Mouse (Mus musculus) layer of hippocampus, adult 6 months (tissue): ENCODE results near the gene Cd55b. TPM values are rescaled to one million over a fixed set of nuclear protein-coding genes. Genes with fewer than 3 reads are reported as not detected.

ENCODE experiments used
- long read RNA-seq, 2 experiments: library from polyadenylated mRNA; unstranded; transcript quantifications; one replicate each; pipeline ENCODE4 v2.0.0; 2019 to 2020
- polyA plus RNA-seq: library from polyadenylated mRNA; unstranded; fragments of <200 nt; fragmentation: Nextera tagmentation; gene quantifications from 2 replicates; pipeline ENCODE4 v1.2.3, GENCODE M21; 2021

Cd55b gene
- polyA plus RNA-seq, result not detected in 2 replicates
- long read RNA-seq, experiment 1, result 0 reads
- long read RNA-seq, experiment 2, result 0 reads

DNA sequence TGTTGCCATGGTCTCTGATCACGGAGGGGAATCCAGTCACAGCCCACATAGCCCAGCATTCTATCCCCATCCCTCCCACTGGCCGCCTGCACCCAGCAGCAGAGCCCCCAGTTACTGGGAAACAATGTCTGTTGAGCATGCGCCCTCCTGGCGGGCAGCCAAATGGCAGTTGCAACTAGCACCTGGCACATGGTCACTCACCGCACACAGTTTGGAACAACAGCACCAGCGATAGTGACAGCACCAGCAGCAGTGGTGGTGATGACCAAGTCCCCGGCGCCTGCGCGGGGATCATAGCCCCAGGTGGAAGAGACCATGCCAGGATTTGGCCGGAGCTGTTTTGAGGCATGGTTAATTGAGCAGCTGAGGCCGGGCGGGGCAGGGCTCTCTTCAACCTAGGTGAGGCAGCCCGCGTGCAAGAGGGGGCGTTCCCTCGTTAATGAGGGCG, at the start of gene Cd55b:
Gene Cd55b (minus strand): TSS at position 346 of the 448 bp plus-strand sequence.

DNA sequence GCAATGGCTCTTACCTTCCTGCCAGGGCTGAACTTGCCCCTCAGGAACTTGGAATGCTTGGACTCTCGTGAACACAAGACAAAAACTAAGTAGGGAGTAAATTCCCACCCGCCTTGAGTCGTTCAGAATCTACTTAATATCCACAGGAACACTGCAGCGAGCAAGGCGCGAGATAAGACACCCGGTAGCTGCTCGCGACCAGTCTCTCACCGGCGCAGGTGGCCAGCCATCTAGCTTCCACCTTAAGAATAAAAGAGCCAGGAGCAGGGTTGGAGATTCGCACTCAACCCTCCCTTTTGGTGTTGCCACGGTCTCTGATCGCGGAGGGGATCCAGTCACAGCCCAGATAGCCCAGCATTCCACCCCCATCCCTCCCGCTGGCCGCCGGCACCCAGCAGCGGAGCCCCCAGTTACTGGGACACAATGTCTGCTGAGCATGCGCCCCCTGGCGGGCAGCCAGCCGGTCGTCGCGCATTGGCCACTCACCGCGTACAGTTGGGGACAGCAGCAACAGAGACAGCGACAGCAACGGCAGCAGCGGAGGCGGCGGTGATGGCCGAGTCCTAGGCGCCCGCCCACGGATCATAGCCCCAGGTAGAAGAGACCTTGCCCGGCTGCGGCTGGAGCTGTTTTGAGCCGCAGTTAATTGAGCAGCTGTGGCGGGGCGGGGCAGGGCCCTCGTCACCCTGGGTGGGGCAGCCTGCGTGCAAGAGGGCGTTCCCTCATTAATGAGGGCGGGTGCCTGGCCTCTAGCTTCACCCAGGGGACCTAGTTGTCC, 39.5 kb upstream of the Cd55b start, which contains the start of gene Cd55:
Gene Cd55 (minus strand): TSS at position 661 of the 778 bp plus-strand sequence.

Other genes starting within 250 kb of the Cd55b start
- 3.4 and 5.8 TPM in 2 replicates for gene Cd55, start 39.7 kb upstream of the Cd55b start, polyA plus RNA-seq
- gene Zp3r, start 206.6 kb upstream of the Cd55b start, polyA plus RNA-seq, result 0.08 TPM in 1 of 2 replicates, not detected in the other
- 0.51 and 0.95 TPM in 2 replicates for gene C4bp, start 238.6 kb upstream of the Cd55b start, polyA plus RNA-seq